Mouse (Mus musculus): ENCODE measurements around the gene Rpl24. TPM values are rescaled to one million over a fixed set of nuclear protein-coding genes. Genes with fewer than 3 reads are reported as not detected.

The Rpl24 gene
- polyA plus RNA-seq, 1 experiment: 439 TPM

DNA sequence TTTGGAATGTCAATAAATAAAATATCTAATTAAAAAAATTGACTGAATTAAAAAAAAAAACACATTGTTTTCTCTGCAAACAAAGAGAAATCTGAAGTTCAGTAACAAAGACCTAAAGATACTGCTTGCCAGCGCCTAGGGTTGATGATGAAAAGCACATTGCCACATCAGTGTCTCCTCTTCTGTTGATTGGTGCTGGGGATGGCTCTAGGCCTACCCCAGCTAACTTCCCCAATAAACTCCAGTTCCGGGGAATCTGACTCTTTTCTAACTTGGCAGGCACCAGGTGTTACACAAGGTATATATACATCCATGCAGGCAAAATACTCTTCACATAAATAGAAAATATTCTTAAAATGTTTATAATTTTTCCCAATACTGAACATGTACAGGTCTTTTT lies 28.2 kb downstream of the Rpl24 start:
- Histone ChIP-seq H3K27ac (ENCODE audit: insufficient read depth, low read length) (no peak overlapping the region), H3K4me3 (ENCODE audit: insufficient read depth, low read length) (no peak overlapping the region), H3K4me1 (ENCODE audit: control insufficient read depth, insufficient read depth, low read length) (no peaks in the 10 kb centered on the region)
- no peak for TF ChIP-seq CTCF (IDR thresholded peaks at IDR 0.05; ENCODE audit: extremely low read depth, insufficient read depth, low read length)
- TF ChIP-seq POLR2A (IDR thresholded peaks at IDR 0.05; ENCODE audit: extremely low read depth, insufficient read depth, low read length): no peak

DNA sequence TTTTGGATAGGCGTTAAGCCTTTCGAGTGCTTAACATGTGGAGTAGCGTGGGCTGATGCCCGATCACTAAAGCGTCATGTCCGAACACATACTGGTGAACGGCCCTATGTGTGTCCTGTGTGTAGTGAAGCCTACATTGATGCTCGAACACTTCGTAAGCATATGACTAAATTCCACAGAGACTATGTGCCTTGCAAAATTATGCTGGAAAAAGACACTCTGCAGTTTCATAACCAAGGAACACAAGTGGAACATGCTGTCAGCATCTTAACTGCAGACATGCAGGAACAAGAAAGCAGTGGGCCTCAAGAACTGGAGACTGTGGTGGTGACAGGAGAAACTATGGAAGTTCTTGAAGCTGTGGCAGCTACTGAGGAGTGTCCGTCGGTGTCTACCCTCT lies 40.7 kb downstream of the Rpl24 start:
- TF ChIP-seq POLR2A (IDR thresholded peaks at IDR 0.05; ENCODE audit: extremely low read depth, insufficient read depth, low read length): no peak
- no peak for TF ChIP-seq CTCF (IDR thresholded peaks at IDR 0.05; ENCODE audit: extremely low read depth, insufficient read depth, low read length)
- H3K27ac ChIP-seq (ENCODE audit: insufficient read depth, low read length): 0 out of 2 replicates have a peak overlapping the region, but pooled peaks have one; percentile 15
- peaks cover 4% of the 10 kb centered on the region for H3K4me1 ChIP-seq (ENCODE audit: control insufficient read depth, insufficient read depth, low read length)
- H3K4me3 ChIP-seq (ENCODE audit: insufficient read depth, low read length): no peak overlapping the region

DNA sequence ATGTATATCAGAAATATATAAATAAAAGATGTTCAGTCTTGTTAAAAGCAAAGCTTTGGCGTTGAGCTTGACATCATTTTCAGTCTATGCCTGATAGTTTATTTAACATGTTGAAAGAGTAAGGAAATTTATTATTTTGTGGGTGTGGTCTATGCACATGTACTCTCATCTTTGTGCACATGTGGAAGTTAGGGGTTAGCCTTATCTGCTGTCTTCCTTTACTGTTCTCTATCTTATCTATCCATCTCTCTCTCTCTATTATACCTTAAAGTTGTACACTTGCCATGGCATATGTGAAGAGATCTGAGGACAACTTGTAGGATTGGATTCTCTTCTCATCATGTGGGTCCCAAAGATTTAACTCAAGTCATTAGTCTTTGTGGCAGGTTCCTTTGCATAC lies 42.8 kb downstream of the Rpl24 start:
- Histone ChIP-seq H3K27ac (ENCODE audit: insufficient read depth, low read length) (no peak overlapping the region), H3K4me3 (ENCODE audit: insufficient read depth, low read length) (no peak overlapping the region), H3K4me1 (ENCODE audit: control insufficient read depth, insufficient read depth, low read length) (peaks cover 4% of the 10 kb centered on the region)
- no peak for TF ChIP-seq POLR2A (IDR thresholded peaks at IDR 0.05; ENCODE audit: extremely low read depth, insufficient read depth, low read length)

DNA sequence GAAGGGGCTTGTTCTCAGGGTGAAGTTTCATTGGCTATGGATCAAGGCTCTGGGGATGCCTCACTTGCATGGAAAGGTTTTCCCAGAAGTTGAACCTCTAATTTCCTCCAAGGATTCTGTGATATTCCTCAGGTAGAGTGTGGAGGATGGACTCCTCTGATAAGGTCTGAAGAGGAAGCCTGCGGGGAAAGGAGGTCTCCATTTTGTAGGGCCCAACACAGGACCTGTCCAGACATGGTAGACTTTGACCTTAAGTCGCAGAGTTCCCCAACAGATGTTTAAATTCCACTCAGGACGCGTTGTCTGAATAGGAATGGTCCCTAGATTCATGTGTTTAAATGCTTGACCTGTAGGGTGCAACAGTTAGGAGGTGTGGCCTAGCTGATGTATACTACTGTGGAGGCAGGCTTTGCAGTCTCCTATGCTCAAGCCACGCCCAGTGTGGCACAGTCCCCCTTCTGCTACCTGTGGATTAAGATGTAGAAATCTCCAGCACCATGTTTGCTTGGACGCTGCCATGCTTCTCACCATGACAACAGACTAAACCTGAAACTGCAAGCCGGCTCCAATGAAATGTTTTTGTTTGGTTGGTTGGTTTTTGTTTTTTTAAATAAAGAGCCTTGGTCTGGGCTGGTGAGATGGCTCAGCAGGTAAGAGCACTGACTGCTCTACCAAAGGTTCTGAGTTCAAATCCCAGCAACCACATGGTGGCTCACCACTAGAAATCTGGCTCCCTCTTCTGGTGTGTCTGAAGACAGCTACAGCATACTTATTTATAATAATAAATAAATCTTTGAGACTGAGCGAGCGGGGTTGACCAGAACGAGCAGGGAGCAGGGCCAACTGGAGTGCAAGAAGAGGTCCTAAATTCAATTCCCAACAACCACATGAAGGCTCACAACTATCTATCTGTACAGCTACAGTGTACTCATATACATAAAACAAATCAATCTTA lies 47.0 kb downstream of the Rpl24 start:
- TF ChIP-seq POLR2A (IDR thresholded peaks at IDR 0.05; ENCODE audit: extremely low read depth, insufficient read depth, low read length): no peak
- TF ChIP-seq CTCF (IDR thresholded peaks at IDR 0.05; ENCODE audit: extremely low read depth, insufficient read depth, low read length): no peak
- Histone ChIP-seq H3K4me1 (ENCODE audit: control insufficient read depth, insufficient read depth, low read length) (no peaks in the 10 kb centered on the region), H3K27ac (ENCODE audit: insufficient read depth, low read length) (no peak overlapping the region), H3K4me3 (ENCODE audit: insufficient read depth, low read length) (no peak overlapping the region)

DNA sequence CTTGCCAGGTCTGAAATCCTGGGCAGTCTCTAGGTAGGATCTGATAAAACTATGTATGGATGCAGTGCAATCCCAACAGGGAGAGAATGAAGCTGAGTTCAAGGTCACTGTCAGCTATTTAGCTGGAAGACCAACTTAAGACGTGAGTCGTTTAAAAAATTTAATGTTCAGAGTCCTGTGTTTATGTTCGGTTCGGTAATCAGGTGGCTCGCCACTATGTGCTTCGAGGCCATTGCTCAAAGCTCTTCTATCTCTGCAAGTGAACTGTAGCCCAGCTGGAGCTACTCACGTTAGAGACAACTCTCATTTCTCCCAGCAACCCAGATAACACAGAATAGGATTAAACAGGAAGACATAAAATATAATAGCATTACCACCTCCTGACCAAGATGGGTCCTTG lies 48.0 kb downstream of the Rpl24 start:
- no peak for TF ChIP-seq POLR2A (IDR thresholded peaks at IDR 0.05; ENCODE audit: extremely low read depth, insufficient read depth, low read length)
- TF ChIP-seq CTCF (IDR thresholded peaks at IDR 0.05; ENCODE audit: extremely low read depth, insufficient read depth, low read length): no peak
- H3K27ac ChIP-seq (ENCODE audit: insufficient read depth, low read length): no peak overlapping the region
- no peaks in the 10 kb centered on the region for H3K4me1 ChIP-seq (ENCODE audit: control insufficient read depth, insufficient read depth, low read length)
- H3K4me3 ChIP-seq (ENCODE audit: insufficient read depth, low read length): no peak overlapping the region

DNA sequence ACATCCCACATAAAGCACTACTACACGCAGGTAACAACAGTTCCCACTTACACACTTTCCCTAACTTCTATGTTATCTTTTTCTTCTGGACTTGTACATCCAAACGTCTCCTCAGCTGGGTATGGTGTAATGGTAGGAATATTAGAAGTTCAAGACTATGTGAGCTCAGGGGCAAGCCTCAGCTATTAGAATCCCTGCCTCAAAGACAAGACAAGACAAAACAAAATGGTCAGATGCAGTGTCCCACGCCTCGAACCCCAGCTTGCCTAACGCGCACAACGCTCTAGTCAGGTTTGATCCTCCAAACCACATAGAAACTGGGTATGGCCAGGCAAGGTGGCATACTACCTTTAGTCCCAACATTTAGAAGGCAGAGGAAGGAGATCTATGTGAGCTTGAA lies 53.6 kb downstream of the Rpl24 start:
- Histone ChIP-seq H3K27ac (ENCODE audit: insufficient read depth, low read length) (no peak overlapping the region), H3K4me1 (ENCODE audit: control insufficient read depth, insufficient read depth, low read length) (no peaks in the 10 kb centered on the region; the same call in 1 of the 2 replicates), H3K4me3 (ENCODE audit: insufficient read depth, low read length) (no peak overlapping the region)
- TF ChIP-seq POLR2A (IDR thresholded peaks at IDR 0.05; ENCODE audit: extremely low read depth, insufficient read depth, low read length): no peak
- TF ChIP-seq CTCF (IDR thresholded peaks at IDR 0.05; ENCODE audit: extremely low read depth, insufficient read depth, low read length): no peak

Other genes starting within 250 kb of the Rpl24 start
- gene Nfkbiz, start 127.4 kb upstream of the Rpl24 start, polyA plus RNA-seq (2012; rRNA removed): 5.1 and 5.4 TPM in 2 replicates
- gene Nxpe3, start 71.0 kb upstream of the Rpl24 start, polyA plus RNA-seq (2012; rRNA removed): 7.5 and 8.0 TPM in 2 replicates
- gene Cep97, start 31.4 kb upstream of the Rpl24 start, polyA plus RNA-seq (2012; rRNA removed): 7.9 and 8.3 TPM in 2 replicates
- 25.8 and 26.7 TPM in 2 replicates for gene Zbtb11, start 7.6 kb downstream of the Rpl24 start, polyA plus RNA-seq (2012; rRNA removed)
- gene Pcnp, start 63.5 kb downstream of the Rpl24 start, polyA plus RNA-seq (2012; rRNA removed): 129 and 130 TPM in 2 replicates
- gene Trmt10c, start 71.5 kb downstream of the Rpl24 start, polyA plus RNA-seq (2012; rRNA removed): 5.7 and 6.0 TPM in 2 replicates
- 25.1 and 25.2 TPM in 2 replicates for gene Senp7, start 82.1 kb downstream of the Rpl24 start, polyA plus RNA-seq (2012; rRNA removed)
- gene Impg2, start 238.0 kb downstream of the Rpl24 start, polyA plus RNA-seq (2012; rRNA removed): 0.45 and 0.65 TPM in 2 replicates

All from cortical plate, adult 2 months (tissue).